Mouse (Mus musculus): ENCODE data around the gene Qrich2.

DNA sequence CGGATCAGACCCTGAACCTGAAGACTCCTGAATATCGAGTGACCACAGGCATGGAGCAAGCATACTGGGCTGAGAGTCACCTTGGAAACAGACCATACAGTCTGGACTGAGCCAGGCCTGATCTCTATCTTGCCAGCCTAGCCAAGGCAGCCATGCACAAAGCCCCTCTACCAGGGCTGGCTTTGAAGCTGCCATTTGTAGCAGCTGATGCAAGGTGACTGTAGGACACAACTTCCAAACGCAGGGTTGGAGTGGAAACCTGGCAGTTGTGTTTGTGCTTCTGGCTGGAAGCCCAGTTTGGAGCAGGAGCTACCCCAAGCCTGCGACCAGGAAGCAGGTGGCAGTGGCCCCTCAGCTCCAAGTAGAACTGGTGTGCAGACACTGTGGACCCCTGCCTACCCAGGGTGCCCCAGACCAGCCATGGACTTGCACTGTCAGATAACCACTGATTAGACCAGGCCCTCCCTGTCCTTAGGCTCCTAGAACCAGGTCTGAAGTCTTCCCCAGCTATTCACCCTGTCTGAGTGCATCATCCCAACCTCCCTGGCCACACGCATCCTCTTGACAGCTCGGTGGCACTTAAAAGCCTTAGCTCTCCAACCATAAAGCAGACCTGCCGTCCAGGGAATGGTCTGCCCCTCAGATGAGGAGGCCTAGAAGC is 25.5 kb downstream of the Qrich2 start:
- no peak for TF ChIP-seq POLR2A (IDR thresholded peaks at IDR 0.05; ENCODE audit: insufficient read depth, low read length)
- no peak for TF ChIP-seq CTCF (IDR thresholded peaks at IDR 0.05; ENCODE audit: low read depth, low read length)
- TF ChIP-seq EP300 (IDR thresholded peaks at IDR 0.05; ENCODE audit: insufficient read depth, low read depth, low read length): no peak

All from ES-Bruce4 (cell line).